Comparison of ENCODE assay signal across 23 mouse cellular contexts in genomic region chr17:44060781-44061180, GRCm38 (mm10). TPM values are rescaled to one million over a fixed set of nuclear protein-coding genes. Genes with fewer than 3 reads are reported as not detected.
DNase-seq lines count a peak whose midpoint lies in the region; ATAC-seq and TF ChIP-seq lines count a peak whose summit lies in the region.
"Had no signal": no experiment of that assay in that cellular context is flagged by ENCODE, and none has a peak within 500 bp of the region (broad histone marks: within the 10 kb centered on the region; RNA-seq: fewer than 3 reads in every experiment).

No protein-coding gene starts in this region.

- no peak overlapping the region for H3K9ac ChIP-seq in limb, embryonic 12.5 days (replicated peaks)
- H3K9ac ChIP-seq: embryonic facial prominence, embryonic 12.5 days; embryonic facial prominence, embryonic 15.5 days; forebrain, embryonic 12.5 days; forebrain, embryonic 15.5 days; heart, embryonic 13.5 days; hindbrain, embryonic 12.5 days; hindbrain, embryonic 15.5 days had no signal

- no peaks in the 10 kb centered on the region for H3K9me3 ChIP-seq in limb, embryonic 12.5 days
- H3K9me3 ChIP-seq in limb, embryonic 10.5 days (replicated peaks): no peaks in the 10 kb centered on the region
- H3K9me3 ChIP-seq: embryonic facial prominence, embryonic 12.5 days; embryonic facial prominence, embryonic 15.5 days; forebrain, embryonic 12.5 days; forebrain, embryonic 15.5 days; heart, embryonic 10.5 days; heart, embryonic 13.5 days; hindbrain, embryonic 12.5 days; hindbrain, embryonic 15.5 days had no signal

- TF ChIP-seq CTCF in layer of hippocampus, adult 2 months (conservative IDR thresholded peaks at IDR 0.05): no peak

- no peak for DNase-seq in limb, embryonic 10.5 days (ENCODE audit: low spot score)
- no peak for DNase-seq in layer of hippocampus, adult 2 months (ENCODE audit: low spot score in 2 of 2)
- DNase-seq in ovary, adult 18-20 months (ENCODE audit: low spot score): no peak
- DNase-seq: adrenal gland, adult 8-10 months; adrenal gland, postnatal 25 days; cerebellum, adult 18-20 months; cerebellum, adult 9-10 months; cerebellum, postnatal 14 days; gastrocnemius, postnatal 25 days; heart, adult 2 months had no signal

- ATAC-seq in limb, embryonic 12.5 days (ENCODE audit: insufficient number of reproducible peaks, insufficient read depth, low FRiP score, low TSS enrichment, low read depth): no peak
- peak; percentile 57 for ATAC-seq in granulocyte monocyte progenitor cell, adult 5-6 weeks (replicated peaks; ENCODE audit: poor library complexity, severe bottlenecking)
- ATAC-seq in megakaryocyte progenitor cell, adult 5-6 weeks (replicated peaks; ENCODE audit: poor library complexity): peak; percentile 40
- ATAC-seq: CD4-positive, CD25-positive, alpha-beta regulatory T cell, adult 4 months; forebrain, embryonic 15.5 days had no signal

- no peaks in the 10 kb centered on the region for H3K36me3 ChIP-seq in limb, embryonic 12.5 days
- H3K36me3 ChIP-seq in limb, embryonic 10.5 days: no peaks in the 10 kb centered on the region
- H3K36me3 ChIP-seq: embryonic facial prominence, embryonic 12.5 days; embryonic facial prominence, embryonic 15.5 days; forebrain, embryonic 12.5 days; forebrain, embryonic 15.5 days; heart, embryonic 10.5 days; heart, embryonic 13.5 days; hindbrain, embryonic 12.5 days; hindbrain, embryonic 15.5 days had no signal

- WGBS in limb, embryonic 12.5 days: 86% methylated on average over 1 of the region's 1 CpGs
- 100% methylated on average over 1 of the region's 1 CpGs for WGBS in limb, embryonic 10.5 days

- no peaks in the 10 kb centered on the region for H3K27me3 ChIP-seq in limb, embryonic 12.5 days
- no peaks in the 10 kb centered on the region for H3K27me3 ChIP-seq in limb, embryonic 10.5 days (ENCODE audit: low read depth, poor library complexity, severe bottlenecking)
- H3K27me3 ChIP-seq: embryonic facial prominence, embryonic 12.5 days; embryonic facial prominence, embryonic 15.5 days; forebrain, embryonic 12.5 days; forebrain, embryonic 15.5 days; hindbrain, embryonic 12.5 days; hindbrain, embryonic 15.5 days had no signal

- no peak overlapping the region for H3K4me3 ChIP-seq in limb, embryonic 12.5 days (replicated peaks)
- no peak overlapping the region for H3K4me3 ChIP-seq in limb, embryonic 10.5 days
- H3K4me3 ChIP-seq in layer of hippocampus, adult 2 months: no peak overlapping the region
- H3K4me3 ChIP-seq: embryonic facial prominence, embryonic 12.5 days; embryonic facial prominence, embryonic 15.5 days; erythroblast, embryonic 14.5 days; forebrain, embryonic 12.5 days; forebrain, embryonic 15.5 days; heart, adult 2 months; heart, embryonic 10.5 days; heart, embryonic 13.5 days; hindbrain, embryonic 12.5 days; hindbrain, embryonic 15.5 days had no signal

- H3K4me1 ChIP-seq in limb, embryonic 12.5 days (replicated peaks): peaks cover 18% of the 10 kb centered on the region
- H3K4me1 ChIP-seq in limb, embryonic 10.5 days: no peaks in the 10 kb centered on the region
- H3K4me1 ChIP-seq: embryonic facial prominence, embryonic 12.5 days; embryonic facial prominence, embryonic 15.5 days; forebrain, embryonic 12.5 days; forebrain, embryonic 15.5 days; heart, embryonic 10.5 days; heart, embryonic 13.5 days; hindbrain, embryonic 12.5 days; hindbrain, embryonic 15.5 days had no signal

- 0 out of 2 replicates have a peak overlapping the region, but pooled peaks have one; percentile 31 for H3K27ac ChIP-seq in limb, embryonic 12.5 days
- no peak overlapping the region for H3K27ac ChIP-seq in limb, embryonic 10.5 days
- H3K27ac ChIP-seq in layer of hippocampus, adult 2 months: no peak overlapping the region
- H3K27ac ChIP-seq: embryonic facial prominence, embryonic 12.5 days; embryonic facial prominence, embryonic 15.5 days; forebrain, embryonic 12.5 days; forebrain, embryonic 15.5 days; heart, adult 2 months; heart, embryonic 10.5 days; heart, embryonic 13.5 days; hindbrain, embryonic 12.5 days; hindbrain, embryonic 15.5 days had no signal

- no peak overlapping the region for H3K4me2 ChIP-seq in limb, embryonic 12.5 days
- H3K4me2 ChIP-seq: embryonic facial prominence, embryonic 12.5 days; embryonic facial prominence, embryonic 15.5 days; forebrain, embryonic 12.5 days; forebrain, embryonic 15.5 days; heart, embryonic 13.5 days; hindbrain, embryonic 12.5 days; hindbrain, embryonic 15.5 days had no signal

RNA-seq across cellular contexts. Expression of gene Enpp5, which starts 17.8 kb away (rescaled TPM):
- polyA plus RNA-seq in limb, embryonic 12.5 days (2016; fragmentation: Nextera tagmentation; extraction: Ambion mirVana): 13.6 and 14.3 TPM in 2 replicates
- 4.6 and 7.9 TPM in 2 replicates for polyA plus RNA-seq in limb, embryonic 10.5 days (2016; fragmentation: Nextera tagmentation; extraction: Ambion mirVana)
- total RNA-seq in granulocyte monocyte progenitor cell, adult 5-6 weeks (2014; fragmentation: Nextera tagmentation): 5.4 and 5.6 TPM in 2 replicates
- total RNA-seq in granulocyte monocyte progenitor cell, adult 5-6 weeks (2017): 5.2 and 6.2 TPM in 2 replicates
- total RNA-seq in megakaryocyte progenitor cell, adult 5-6 weeks (2015): 5.2 and 5.6 TPM in 2 replicates
- 9.1 and 12.2 TPM in 2 replicates for total RNA-seq in megakaryocyte progenitor cell, adult 5-6 weeks (2017)
- 100 to 1,000 TPM; 153 to 159 TPM for total RNA-seq in layer of hippocampus, adult 2 months (2021)

RNA-seq across cellular contexts. Expression of gene Enpp4, which starts 44.8 kb away (rescaled TPM):
- 3.6 and 4.0 TPM in 2 replicates for polyA plus RNA-seq in limb, embryonic 12.5 days (2016; fragmentation: Nextera tagmentation; extraction: Ambion mirVana)
- 2.0 and 2.4 TPM in 2 replicates for polyA plus RNA-seq in limb, embryonic 10.5 days (2016; fragmentation: Nextera tagmentation; extraction: Ambion mirVana)
- total RNA-seq in granulocyte monocyte progenitor cell, adult 5-6 weeks (2014; fragmentation: Nextera tagmentation): 5.1 and 9.6 TPM in 2 replicates
- 9.6 and 12.2 TPM in 2 replicates for total RNA-seq in granulocyte monocyte progenitor cell, adult 5-6 weeks (2017)
- 13.9 and 14.9 TPM in 2 replicates for total RNA-seq in megakaryocyte progenitor cell, adult 5-6 weeks (2015)
- 10.8 and 13.5 TPM in 2 replicates for total RNA-seq in megakaryocyte progenitor cell, adult 5-6 weeks (2017)
- 10 to 100 TPM; 15.7 to 17.2 TPM for total RNA-seq in layer of hippocampus, adult 2 months (2021)

Comparison
In these comparisons a context has a peak if more than half of its experiments do, and no peak if none do; other contexts are left out.
1. RNA of gene Enpp5, which starts 17.8 kb away (total RNA-seq): 153 to 159 TPM in layer of hippocampus, adult 2 months; 5.2 to 12.2 TPM in megakaryocyte progenitor cell, adult 5-6 weeks and 5.2 to 6.2 TPM in granulocyte monocyte progenitor cell, adult 5-6 weeks; every median in the first group is over 10 times any median in the second.